Mouse (Mus musculus): ENCODE results near the gene Olfr1414. TPM values are rescaled to one million over a fixed set of nuclear protein-coding genes. Genes with fewer than 3 reads are reported as not detected.
"Not testable (repeated sequence)": the region's sequence is repeated elsewhere in the genome, so short reads cannot be mapped to it uniquely, and the experiment has no call there.

The Olfr1414 gene
- polyA plus RNA-seq (2015; fragmentation: Nextera tagmentation; extraction: Ambion mirVana), result not detected in 2 replicates

- Histone ChIP-seq H3K4me3 (replicated peaks; ENCODE audit: low read length) (no peak within 1 kb of the TSS), H3K27me3 (ENCODE audit: control insufficient read depth, insufficient read depth, low read length) (no peaks in the 10 kb centered on the region), H3K9ac (ENCODE audit: low read length) (no peak within 1 kb of the TSS), H3K27ac (ENCODE audit: low read length) (no peak within 1 kb of the TSS), H3K4me2 (ENCODE audit: low read depth, low read length) (no peak within 1 kb of the TSS), H3K36me3 (ENCODE audit: control insufficient read depth, insufficient read depth, low read length) (no peaks in the 10 kb centered on the region), H3K4me1 (ENCODE audit: control insufficient read depth, insufficient read depth, low read length) (no peaks in the 10 kb centered on the region), H3K9me3 (replicated peaks; ENCODE audit: control insufficient read depth, low read length) (no peaks in the 10 kb centered on the region)
- no peak for ATAC-seq (ENCODE audit: insufficient read depth, low FRiP score)
- 78% methylated on average over 3 of the region's 3 CpGs for WGBS
Measured at GRCm38 (mm10) chr1:92518561-92518960, at the start of gene Olfr1414. Olfr1414 (minus strand) TSS chr1:92518661.

- Histone ChIP-seq H3K4me2 (ENCODE audit: low read depth, low read length) (no peak overlapping the region), H3K4me3 (replicated peaks; ENCODE audit: low read length) (no peak overlapping the region), H3K9me3 (replicated peaks; ENCODE audit: control insufficient read depth, low read length) (no peaks in the 10 kb centered on the region), H3K27me3 (ENCODE audit: control insufficient read depth, insufficient read depth, low read length) (no peaks in the 10 kb centered on the region), H3K27ac (ENCODE audit: low read length) (no peak overlapping the region), H3K4me1 (ENCODE audit: control insufficient read depth, insufficient read depth, low read length) (no peaks in the 10 kb centered on the region), H3K9ac (ENCODE audit: low read length) (no peak overlapping the region), H3K36me3 (ENCODE audit: control insufficient read depth, insufficient read depth, low read length) (no peaks in the 10 kb centered on the region)
- WGBS, result 81% methylated on average over 2 of the region's 2 CpGs
- ATAC-seq (ENCODE audit: insufficient read depth, low FRiP score), result no peak
Measured at GRCm38 (mm10) chr1:92545929-92546328, 27.5 kb upstream of the Olfr1414 start.

GRCm38 (mm10) chr1:92539071-92539470 is 20.6 kb upstream of the Olfr1414 start:
- no peaks in the 10 kb centered on the region for H3K27me3 ChIP-seq (ENCODE audit: control insufficient read depth, insufficient read depth, low read length)
- no peak overlapping the region for H3K4me3 ChIP-seq (replicated peaks; ENCODE audit: low read length)
- no peaks in the 10 kb centered on the region for H3K9me3 ChIP-seq (replicated peaks; ENCODE audit: control insufficient read depth, low read length)
- ATAC-seq (ENCODE audit: insufficient read depth, low FRiP score), result no peak
- H3K9ac ChIP-seq (ENCODE audit: low read length), result no peak overlapping the region
- no peak overlapping the region for H3K27ac ChIP-seq (ENCODE audit: low read length)
- no peak overlapping the region for H3K4me2 ChIP-seq (ENCODE audit: low read depth, low read length)
- no peaks in the 10 kb centered on the region for H3K36me3 ChIP-seq (ENCODE audit: control insufficient read depth, insufficient read depth, low read length)
- 35% methylated on average over 2 of the region's 2 CpGs for WGBS
- no peaks in the 10 kb centered on the region for H3K4me1 ChIP-seq (ENCODE audit: control insufficient read depth, insufficient read depth, low read length)

- Histone ChIP-seq H3K36me3 (ENCODE audit: control insufficient read depth, insufficient read depth, low read length) (no peaks in the 10 kb centered on the region), H3K4me3 (replicated peaks; ENCODE audit: low read length) (no peak overlapping the region), H3K9ac (ENCODE audit: low read length) (no peak overlapping the region), H3K9me3 (replicated peaks; ENCODE audit: control insufficient read depth, low read length) (no peaks in the 10 kb centered on the region), H3K27me3 (ENCODE audit: control insufficient read depth, insufficient read depth, low read length) (no peaks in the 10 kb centered on the region), H3K4me1 (ENCODE audit: control insufficient read depth, insufficient read depth, low read length) (no peaks in the 10 kb centered on the region), H3K4me2 (ENCODE audit: low read depth, low read length) (no peak overlapping the region), H3K27ac (ENCODE audit: low read length) (no peak overlapping the region)
- no peak for ATAC-seq (ENCODE audit: insufficient read depth, low FRiP score)
- 38% methylated on average over 5 of the region's 5 CpGs for WGBS
Measured at GRCm38 (mm10) chr1:92536972-92537371, 18.5 kb upstream of the Olfr1414 start.

- WGBS, result 80% methylated on average over 3 of the region's 3 CpGs
- no peak for ATAC-seq (ENCODE audit: insufficient read depth, low FRiP score)
Measured at GRCm38 (mm10) chr1:92523764-92524163, 5.3 kb upstream of the Olfr1414 start.

GRCm38 (mm10) chr1:92521376-92521775 is 2.9 kb upstream of the Olfr1414 start:
- H3K4me1 ChIP-seq (ENCODE audit: control insufficient read depth, insufficient read depth, low read length), result no peaks in the 10 kb centered on the region
- 17% methylated on average over 10 of the region's 10 CpGs for WGBS
- H3K4me3 ChIP-seq (replicated peaks; ENCODE audit: low read length), result no peak overlapping the region
- no peak overlapping the region for H3K9ac ChIP-seq (ENCODE audit: low read length)
- no peak overlapping the region for H3K27ac ChIP-seq (ENCODE audit: low read length)
- H3K36me3 ChIP-seq (ENCODE audit: control insufficient read depth, insufficient read depth, low read length), result no peaks in the 10 kb centered on the region
- no peaks in the 10 kb centered on the region for H3K9me3 ChIP-seq (replicated peaks; ENCODE audit: control insufficient read depth, low read length)
- H3K27me3 ChIP-seq (ENCODE audit: control insufficient read depth, insufficient read depth, low read length), result no peaks in the 10 kb centered on the region
- H3K4me2 ChIP-seq (ENCODE audit: low read depth, low read length), result no peak overlapping the region
- no peak for ATAC-seq (ENCODE audit: insufficient read depth, low FRiP score)

More at GRCm38 (mm10) chr1:92523764-92524163, 5.3 kb upstream of the Olfr1414 start:
- Histone ChIP-seq H3K4me3 (replicated peaks; ENCODE audit: low read length) (no peak overlapping the region), H3K4me1 (ENCODE audit: control insufficient read depth, insufficient read depth, low read length) (no peaks in the 10 kb centered on the region), H3K9me3 (replicated peaks; ENCODE audit: control insufficient read depth, low read length) (no peaks in the 10 kb centered on the region), H3K4me2 (ENCODE audit: low read depth, low read length) (no peak overlapping the region), H3K9ac (ENCODE audit: low read length) (no peak overlapping the region), H3K27me3 (ENCODE audit: control insufficient read depth, insufficient read depth, low read length) (no peaks in the 10 kb centered on the region), H3K27ac (ENCODE audit: low read length) (no peak overlapping the region), H3K36me3 (ENCODE audit: control insufficient read depth, insufficient read depth, low read length) (no peaks in the 10 kb centered on the region)

- ATAC-seq (ENCODE audit: insufficient read depth, low FRiP score), result no peak
- 82% methylated on average over 6 of the region's 6 CpGs for WGBS
- H3K36me3 ChIP-seq (ENCODE audit: control insufficient read depth, insufficient read depth, low read length), result no peaks in the 10 kb centered on the region
- H3K27me3 ChIP-seq (ENCODE audit: control insufficient read depth, insufficient read depth, low read length), result no peaks in the 10 kb centered on the region
- no peaks in the 10 kb centered on the region for H3K4me1 ChIP-seq (ENCODE audit: control insufficient read depth, insufficient read depth, low read length)
- H3K9me3 ChIP-seq (replicated peaks; ENCODE audit: control insufficient read depth, low read length), result no peaks in the 10 kb centered on the region
- no peak overlapping the region for H3K27ac ChIP-seq (ENCODE audit: low read length)
- H3K9ac ChIP-seq (ENCODE audit: low read length), result no peak overlapping the region
- H3K4me3 ChIP-seq (replicated peaks; ENCODE audit: low read length), result no peak overlapping the region
- no peak overlapping the region for H3K4me2 ChIP-seq (ENCODE audit: low read depth, low read length)
Measured at GRCm38 (mm10) chr1:92519046-92519445, 585 bp upstream of the Olfr1414 start.

GRCm38 (mm10) chr1:92515390-92515789 is 3.1 kb downstream of the Olfr1414 start:
- no peak overlapping the region for H3K4me2 ChIP-seq (ENCODE audit: low read depth, low read length)
- no peak overlapping the region for H3K9ac ChIP-seq (ENCODE audit: low read length)
- no peak for ATAC-seq (ENCODE audit: insufficient read depth, low FRiP score)
- H3K9me3 ChIP-seq (replicated peaks; ENCODE audit: control insufficient read depth, low read length), result no peaks in the 10 kb centered on the region
- 78% methylated on average over 11 of the region's 11 CpGs for WGBS
- no peak overlapping the region for H3K4me3 ChIP-seq (replicated peaks; ENCODE audit: low read length)
- no peaks in the 10 kb centered on the region for H3K27me3 ChIP-seq (ENCODE audit: control insufficient read depth, insufficient read depth, low read length)
- H3K36me3 ChIP-seq (ENCODE audit: control insufficient read depth, insufficient read depth, low read length), result no peaks in the 10 kb centered on the region
- no peaks in the 10 kb centered on the region for H3K4me1 ChIP-seq (ENCODE audit: control insufficient read depth, insufficient read depth, low read length)
- no peak overlapping the region for H3K27ac ChIP-seq (ENCODE audit: low read length)

- H3K27ac ChIP-seq (ENCODE audit: low read length); H3K4me3 ChIP-seq (replicated peaks; ENCODE audit: low read length); ATAC-seq (ENCODE audit: insufficient read depth, low FRiP score); H3K27me3 ChIP-seq (ENCODE audit: control insufficient read depth, insufficient read depth, low read length); H3K36me3 ChIP-seq (ENCODE audit: control insufficient read depth, insufficient read depth, low read length); H3K9ac ChIP-seq (ENCODE audit: low read length); H3K9me3 ChIP-seq (replicated peaks; ENCODE audit: control insufficient read depth, low read length); H3K4me1 ChIP-seq (ENCODE audit: control insufficient read depth, insufficient read depth, low read length); H3K4me2 ChIP-seq (ENCODE audit: low read depth, low read length): not testable (repeated sequence)
- 82% methylated on average over 4 of the region's 5 CpGs for whole genome bisulfite sequencing
Measured at GRCm38 (mm10) chr1:92511646-92512045, 6.8 kb downstream of the Olfr1414 start.

GRCm38 (mm10) chr1:92496001-92496400 is 22.5 kb downstream of the Olfr1414 start, which contains the start of gene Olfr1415:
Olfr1415 (minus strand) TSS chr1:92496101.
- H3K4me1 ChIP-seq (ENCODE audit: control insufficient read depth, insufficient read depth, low read length), result no peaks in the 10 kb centered on the region
- H3K9me3 ChIP-seq (replicated peaks; ENCODE audit: control insufficient read depth, low read length), result no peaks in the 10 kb centered on the region
- H3K27me3 ChIP-seq (ENCODE audit: control insufficient read depth, insufficient read depth, low read length), result no peaks in the 10 kb centered on the region
- no peak within 1 kb of the TSS for H3K4me3 ChIP-seq (replicated peaks; ENCODE audit: low read length)
- no peak for ATAC-seq (ENCODE audit: insufficient read depth, low FRiP score)
- H3K4me2 ChIP-seq (ENCODE audit: low read depth, low read length), result no peak within 1 kb of the TSS
- H3K36me3 ChIP-seq (ENCODE audit: control insufficient read depth, insufficient read depth, low read length), result no peaks in the 10 kb centered on the region
- no peak within 1 kb of the TSS for H3K27ac ChIP-seq (ENCODE audit: low read length)
- WGBS, result 78% methylated on average over 2 of the region's 2 CpGs
- no peak within 1 kb of the TSS for H3K9ac ChIP-seq (ENCODE audit: low read length)

Measured in stomach, embryonic 16.5 days (tissue).